Mouse (Mus musculus) cerebellum, postnatal 36 days (tissue): Measurements from ENCODE around the gene Ube2cbp.

Experiments used
- DNase-seq, 2 experiments: peaks; one replicate each; pipeline ENCODE4 v3.0.0; 2021 to 2022; ENCODE audit warnings: mixed read lengths in 2 of 2

Gene Ube2cbp

DNA sequence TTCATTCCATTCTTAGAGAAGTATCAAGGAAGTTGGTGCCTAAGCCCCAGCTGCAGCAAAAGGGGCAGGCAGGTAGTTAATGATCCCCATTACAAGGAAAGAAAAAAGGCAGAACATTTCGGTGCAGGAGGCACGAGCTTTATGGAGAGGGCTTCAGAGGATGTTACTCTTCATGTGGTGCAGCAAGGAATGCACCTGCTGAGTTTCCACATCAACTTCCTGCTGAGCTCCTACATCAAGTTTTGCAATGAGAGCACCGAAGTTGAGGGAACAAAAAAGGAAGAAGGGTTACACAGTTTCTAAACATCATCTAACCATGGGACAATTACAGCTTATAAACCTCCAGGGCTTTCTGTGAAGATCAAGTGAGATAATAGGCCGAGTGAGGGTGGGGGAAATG lies 156.1 kb downstream of the Ube2cbp start:
- no peak for DNase-seq

DNA sequence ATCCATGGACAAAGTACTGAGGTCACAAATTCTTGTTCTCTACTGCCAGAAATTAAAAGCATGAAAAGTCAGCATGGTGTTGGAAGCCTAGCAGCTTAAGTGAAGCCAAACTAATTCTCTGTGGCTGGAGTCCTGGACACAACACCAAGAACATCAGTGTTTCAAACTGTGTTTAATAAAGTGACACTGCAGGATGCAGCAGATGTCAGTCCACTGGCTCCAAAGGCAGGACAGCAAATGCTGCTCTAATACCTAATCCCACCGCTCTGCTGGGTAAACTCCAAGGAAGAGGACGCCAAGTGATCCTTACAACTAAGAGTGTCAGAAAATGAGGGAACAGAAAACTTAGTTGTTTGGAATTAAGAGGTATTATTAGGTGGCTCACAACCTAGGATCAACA lies 158.2 kb downstream of the Ube2cbp start:
- DNase-seq, result no peak

DNA sequence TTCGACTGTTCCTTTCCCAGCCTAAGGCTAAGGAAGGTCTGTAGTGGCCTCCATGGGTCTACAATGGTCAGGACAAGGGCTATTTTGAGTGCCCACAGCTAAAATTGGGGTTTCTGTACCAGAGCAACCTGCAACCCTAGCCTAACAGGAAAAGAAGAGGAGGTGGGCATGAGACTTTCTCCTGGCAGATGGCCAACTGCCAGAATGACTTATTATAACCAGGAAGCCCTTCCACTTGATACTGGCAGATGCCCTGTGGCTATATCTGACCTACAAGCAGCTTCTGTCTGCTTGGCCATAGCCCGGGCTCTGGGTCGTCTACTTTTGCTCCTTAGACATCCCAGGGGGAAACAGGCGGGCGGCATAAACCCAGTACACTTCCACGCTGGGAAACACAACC lies 163.3 kb downstream of the Ube2cbp start:
- DNase-seq, result no peak

DNA sequence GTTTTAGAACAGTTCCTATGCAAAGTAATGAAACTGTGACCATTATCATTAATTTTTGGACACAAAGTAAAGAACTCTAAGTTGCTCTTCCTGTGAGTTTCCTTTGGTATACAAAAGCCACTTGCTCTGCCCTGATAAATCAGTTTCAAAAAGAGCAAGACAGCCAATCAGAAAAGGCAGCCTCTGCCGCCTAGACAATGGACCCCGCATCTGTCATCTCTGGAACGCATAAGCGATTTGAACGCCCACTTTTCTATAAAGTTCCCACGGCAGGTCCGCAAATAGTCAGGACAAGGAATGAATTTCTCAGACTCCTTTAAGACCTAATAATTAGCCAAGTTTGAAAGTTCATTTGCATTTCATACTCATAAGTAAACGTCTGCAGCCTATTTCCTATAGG lies 166.2 kb downstream of the Ube2cbp start:
- DNase-seq, result no peak

DNA sequence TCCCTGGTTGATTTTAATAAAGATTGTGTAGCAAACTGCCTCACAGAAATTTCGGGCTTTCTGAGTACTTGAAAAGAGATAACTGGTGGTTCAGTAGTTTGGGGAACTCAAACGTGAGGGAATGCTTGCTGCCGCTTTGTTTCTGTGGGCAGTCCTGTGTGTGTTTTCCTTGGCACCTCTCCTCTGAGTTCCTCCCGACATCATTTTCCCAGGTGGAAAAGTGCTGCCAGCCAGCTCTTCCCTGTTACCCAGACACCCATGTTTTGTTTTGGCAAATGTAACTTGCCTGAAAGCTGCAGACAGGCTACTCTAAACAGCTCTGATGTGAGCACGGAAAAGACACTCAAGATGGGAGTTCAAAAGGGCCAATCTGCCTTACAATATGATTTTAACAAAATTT lies 166.6 kb downstream of the Ube2cbp start:
- DNase-seq, result no peak

DNA sequence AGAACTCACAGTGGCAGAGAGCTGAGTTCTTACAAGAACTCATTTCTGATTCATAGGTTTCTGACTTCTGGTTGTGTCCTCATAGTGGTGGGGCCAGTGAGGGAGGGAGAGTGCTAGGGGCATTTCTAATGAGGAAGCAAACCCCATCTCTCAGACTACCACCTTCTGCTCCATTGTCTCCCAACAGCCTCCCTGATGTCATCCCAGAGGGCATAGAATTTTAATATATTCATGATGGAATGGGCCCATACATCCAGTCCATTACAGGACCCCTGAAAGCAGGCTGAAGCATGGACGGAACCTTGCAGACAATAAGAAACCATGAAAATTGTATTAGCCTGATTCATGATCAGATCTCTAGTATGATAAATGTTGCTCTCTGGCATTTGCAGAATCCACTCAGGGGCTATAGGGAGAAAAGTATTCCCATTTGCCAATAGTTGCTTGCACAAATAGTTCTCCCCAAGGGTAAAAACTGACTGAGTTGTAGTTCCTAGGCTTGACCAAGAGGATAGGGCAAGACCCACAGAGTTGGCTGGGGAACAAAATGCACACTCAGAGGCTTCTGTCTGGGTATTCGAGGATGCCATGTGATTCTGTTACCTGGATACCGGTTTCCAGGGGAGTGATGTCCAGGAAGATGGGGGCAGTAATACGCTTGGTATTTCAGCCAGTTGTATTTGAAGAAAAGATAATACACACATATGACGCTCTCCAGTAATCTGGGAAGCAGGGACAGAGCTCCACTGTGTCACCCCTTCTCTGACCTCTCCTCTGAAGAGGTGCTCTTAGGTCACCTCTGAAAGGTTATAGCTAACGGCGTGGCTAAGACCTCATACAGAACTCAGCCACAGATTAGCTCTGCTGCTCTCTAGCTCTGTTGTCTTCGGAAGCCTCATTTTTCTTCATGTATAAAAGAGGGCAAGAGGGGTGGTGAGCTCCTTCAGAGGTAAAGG lies 167.8 kb downstream of the Ube2cbp start:
- DNase-seq, result no peak

DNA sequence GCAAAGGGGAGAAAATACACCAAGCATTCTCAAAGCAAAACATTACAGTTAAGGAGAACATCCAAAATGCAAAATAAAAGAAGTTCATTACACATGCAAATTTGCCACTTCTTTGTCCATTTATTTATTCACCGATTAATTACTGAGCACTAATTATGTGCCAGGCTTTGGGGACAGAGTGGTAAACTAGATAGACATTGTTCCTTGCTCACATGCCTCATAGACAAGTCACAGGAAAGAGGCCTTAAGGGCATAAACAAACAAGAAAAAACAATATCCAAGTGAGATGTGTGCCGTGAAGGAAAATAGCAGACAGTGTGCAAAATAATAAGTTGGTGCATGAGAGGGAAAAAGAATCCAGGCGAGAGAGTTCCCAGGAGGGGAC lies 177.2 kb downstream of the Ube2cbp start:
- DNase-seq, result no peak

DNA sequence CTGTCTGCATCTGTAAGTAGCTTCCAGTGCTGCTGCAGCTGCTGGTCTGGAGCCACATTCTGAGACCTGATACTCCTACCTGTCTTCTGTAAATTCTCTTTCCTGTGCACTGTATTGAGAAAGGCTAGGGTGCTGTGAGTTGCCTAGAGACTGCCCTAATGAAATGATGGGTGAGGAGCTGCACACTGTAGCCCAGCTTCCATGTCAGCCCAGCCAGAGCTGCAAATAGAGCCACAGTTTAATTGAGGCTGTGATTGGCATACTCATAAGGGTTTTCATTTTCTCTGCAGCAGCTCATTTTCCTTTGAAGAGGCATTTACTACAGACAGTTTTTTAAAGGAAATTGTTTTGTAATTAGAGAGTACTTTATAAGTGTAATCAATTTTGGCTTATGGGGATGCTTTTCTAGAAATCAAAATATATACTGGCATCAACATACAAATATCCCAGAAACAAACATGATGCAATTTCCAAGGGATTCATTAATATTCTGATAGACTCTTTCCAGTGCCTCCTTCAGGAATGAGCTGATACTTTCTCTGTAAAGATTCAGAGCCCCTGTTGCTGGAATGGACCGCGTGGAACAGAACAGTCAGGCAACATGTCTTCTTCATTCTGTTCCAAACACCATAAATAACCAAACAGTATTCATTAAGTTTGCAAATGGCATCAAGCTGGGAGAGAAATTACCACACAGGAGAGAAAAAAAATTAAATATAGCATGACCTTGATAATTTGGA lies 177.8 kb downstream of the Ube2cbp start:
- no peak for DNase-seq

DNA sequence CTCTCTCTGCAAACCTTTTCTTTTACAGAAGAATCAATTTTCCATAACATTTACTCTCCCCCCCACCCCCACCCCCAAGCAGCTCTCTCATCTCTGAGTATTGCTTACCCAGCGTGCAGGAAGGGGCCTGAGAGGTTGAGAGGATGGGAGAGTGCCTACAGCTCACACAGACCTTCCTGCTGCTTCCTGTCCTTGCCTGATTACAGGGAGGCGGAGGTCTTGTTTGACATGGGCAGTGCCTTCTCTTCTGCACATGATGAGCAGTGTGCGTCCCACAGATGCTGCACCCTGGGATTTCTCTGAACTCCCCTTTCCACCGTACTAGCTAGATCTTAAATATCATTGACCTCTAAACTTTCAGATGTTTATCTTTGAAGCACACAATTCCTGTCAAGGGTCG lies 182.2 kb downstream of the Ube2cbp start:
- DNase-seq, result no peak

DNA sequence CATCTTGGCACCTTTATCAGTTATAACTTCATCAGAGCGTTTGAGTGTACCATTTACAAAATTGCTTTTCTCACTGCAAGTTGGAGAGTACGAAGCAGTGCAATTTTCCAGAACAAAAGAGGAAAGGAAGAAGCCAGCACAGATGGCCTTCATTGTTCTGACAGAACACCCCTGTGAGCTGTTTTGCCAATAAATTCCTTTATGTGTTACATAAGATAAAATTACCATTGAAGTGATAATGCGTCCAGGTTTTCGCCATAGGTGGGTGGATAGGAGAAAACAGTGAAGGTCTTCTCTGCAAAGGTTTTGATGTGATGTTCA lies 183.6 kb downstream of the Ube2cbp start:
- no peak for DNase-seq

DNA sequence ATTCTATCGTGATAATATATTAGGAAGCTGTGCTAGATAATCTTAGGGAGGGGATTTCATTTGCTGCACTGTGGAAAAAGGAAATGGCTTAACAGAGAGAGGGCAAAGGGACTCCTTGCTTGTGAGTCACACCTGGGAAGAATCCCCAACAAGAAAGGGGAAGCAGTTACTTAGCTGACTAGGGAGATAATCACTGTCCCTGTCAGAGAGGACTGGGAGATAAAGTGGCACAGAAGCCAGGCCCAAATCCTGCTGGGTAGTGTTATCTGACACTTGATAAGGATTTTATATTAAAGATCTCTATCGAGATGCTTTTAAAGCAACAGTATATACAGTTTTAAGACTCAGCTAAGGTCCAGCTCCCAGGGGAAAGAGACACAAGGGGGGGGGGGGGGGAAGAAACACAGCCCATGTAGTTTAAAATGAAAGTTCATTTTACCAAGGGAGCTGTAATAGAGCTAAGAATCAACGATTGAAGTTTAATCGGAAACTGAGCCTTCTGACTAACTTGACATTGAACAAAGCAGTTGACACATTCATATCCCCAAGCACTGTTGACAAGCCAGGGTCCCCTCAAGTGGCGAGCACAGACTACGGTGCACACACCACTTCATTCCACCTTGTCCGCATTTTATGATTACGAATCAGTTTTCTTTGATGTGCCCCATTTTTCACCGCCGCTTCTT lies 184.1 kb downstream of the Ube2cbp start:
- DNase-seq, result no peak

DNA sequence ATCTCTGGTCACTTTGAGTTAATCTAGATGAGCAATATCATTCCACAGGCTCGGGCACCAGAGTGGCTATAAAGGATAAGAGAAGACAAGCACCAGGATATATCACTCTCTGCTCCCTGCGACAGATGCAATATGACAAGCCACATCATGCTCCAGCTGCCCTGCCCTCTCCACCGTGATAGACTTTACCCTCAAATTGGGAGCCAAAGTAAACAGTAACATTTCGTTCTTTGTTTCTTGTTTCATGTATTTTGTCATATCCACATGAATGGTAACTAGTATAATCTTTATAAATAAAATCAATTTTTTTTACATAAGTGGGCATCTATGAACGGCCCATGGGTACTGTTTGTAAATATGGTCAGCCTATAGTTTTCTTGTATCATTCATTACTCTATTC lies 195.2 kb downstream of the Ube2cbp start:
- DNase-seq, result no peak

DNA sequence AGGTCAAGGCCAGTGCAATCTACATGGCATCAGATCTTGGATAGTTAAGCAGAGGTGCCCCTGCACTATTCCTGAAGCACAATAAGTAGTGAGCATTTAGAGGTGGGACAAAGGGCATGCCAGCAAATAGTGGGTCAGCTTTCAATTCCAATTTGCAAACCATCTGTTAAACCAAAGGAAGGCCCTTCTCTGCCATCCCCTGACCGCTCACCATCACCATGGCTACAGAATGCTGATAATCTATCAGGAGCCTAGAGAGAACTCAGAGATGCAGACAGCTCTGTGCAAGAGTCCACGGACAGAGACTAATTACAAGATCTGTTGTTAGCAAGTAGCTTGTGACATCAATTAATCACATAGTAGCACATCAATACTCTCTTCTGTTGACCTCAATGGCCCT lies 198.1 kb downstream of the Ube2cbp start:
- DNase-seq, result no peak
